Mouse (Mus musculus): ENCODE data around the gene Exosc5.

GRCm38 (mm10) chr7:25623857-25624370 is 35.0 kb upstream of the Exosc5 start:
- TF ChIP-seq CTCF (IDR thresholded peaks at IDR 0.05; ENCODE audit: low read depth) (no peak), EP300 (optimal IDR thresholded peaks at IDR 0.05) (no peak)
